Mouse (Mus musculus) forebrain, embryonic 16.5 days (tissue): ENCODE measurements around the gene Osbpl5. TPM values are rescaled to one million over a fixed set of nuclear protein-coding genes. Genes with fewer than 3 reads are reported as not detected.

Experiments used
- ATAC-seq: fragments of 200-750 bp; cut with Nextera tagmentation; 2 replicates; pipeline ENCODE4 v1.8.0; 2017; ENCODE audit warnings: mild to moderate bottlenecking, moderate library complexity
- H3K27ac ChIP-seq: fragments of 300-500 bp; sonication (generic); 2 replicates; pipeline ENCODE4 v1.5.1; 2014; ENCODE audit warnings: low read length, control low read depth
- H3K27me3 ChIP-seq: fragments of 300-500 bp; sonication (generic); replicated peaks from 2 replicates; pipeline ENCODE4 v1.6.1; 2014; ENCODE audit warnings: low read length; ENCODE audit not compliant: control insufficient read depth, insufficient read depth
- H3K36me3 ChIP-seq: fragments of 300-500 bp; sonication (generic); 2 replicates; pipeline ENCODE4 v1.6.1; 2014; ENCODE audit not compliant: control insufficient read depth, insufficient read depth
- H3K4me1 ChIP-seq: fragments of 300-500 bp; sonication (generic); replicated peaks from 2 replicates; pipeline ENCODE4 v1.6.1; 2014; ENCODE audit warnings: low read length; ENCODE audit not compliant: control insufficient read depth, insufficient read depth
- H3K4me2 ChIP-seq: fragments of 300-500 bp; sonication (generic); 2 replicates; pipeline ENCODE4 v1.6.1; 2014; ENCODE audit warnings: mild to moderate bottlenecking, low read length, control low read depth
- H3K4me3 ChIP-seq: fragments of 300-500 bp; sonication (generic); replicated peaks from 2 replicates; pipeline ENCODE4 v1.5.1; 2014; ENCODE audit warnings: mild to moderate bottlenecking, low read length, control low read depth
- H3K9ac ChIP-seq: fragments of 300-500 bp; sonication (generic); replicated peaks from 2 replicates; pipeline ENCODE4 v1.6.1; 2014; ENCODE audit warnings: low read depth, low read length, control low read depth
- H3K9me3 ChIP-seq: fragments of 300-500 bp; sonication (generic); 2 replicates; pipeline ENCODE4 v1.6.1; 2016; ENCODE audit warnings: low read length; ENCODE audit not compliant: control insufficient read depth
- WGBS: fragments of 180-500 bp; shearing (Covaris S2); extraction: QIAGEN DNeasy Blood & Tissue Kit; methylation state at CpG from one replicate; pipeline ENCODE4 v1.1.7; 2014; 5-methylcytosine and 5-hydroxymethylcytosine counted together
- polyA plus RNA-seq: library from polyadenylated mRNA; unstranded; fragments of >200 nt; fragmentation: Nextera tagmentation; extraction: Ambion mirVana; gene quantifications from 2 replicates; pipeline ENCODE4 v1.2.1, GENCODE M21; 2015

Osbpl5 gene
- polyA plus RNA-seq, 1 experiment from 2014 or later: 35.8 TPM

DNA sequence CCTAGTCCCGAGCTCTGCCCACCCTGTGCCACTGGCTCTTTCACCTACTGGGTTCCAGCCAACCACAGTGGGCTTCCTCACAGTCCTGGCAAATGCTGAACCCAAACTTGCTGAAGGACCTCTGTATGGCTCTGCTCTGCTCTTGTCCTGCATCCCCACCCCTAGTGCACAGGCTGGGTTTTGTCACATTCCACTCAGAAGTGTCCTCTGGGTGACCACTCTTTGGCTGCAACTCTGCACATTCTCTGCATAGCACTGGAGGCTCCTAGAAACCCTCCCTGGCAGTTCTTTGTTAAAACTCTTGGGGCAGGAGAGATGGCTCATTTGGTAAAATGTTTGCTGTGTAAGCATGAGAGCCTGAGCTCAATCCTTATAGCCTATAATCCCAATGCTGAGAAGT, 39.0 kb downstream of the Osbpl5 start:
- ATAC-seq: no peak
- Histone ChIP-seq H3K36me3 (peaks cover 8% of the 10 kb centered on the region; the same call in 1 of the 2 replicates), H3K27me3 (no peaks in the 10 kb centered on the region), H3K4me2 (no peak overlapping the region), H3K4me1 (peaks cover 10% of the 10 kb centered on the region; the same call in 1 of the 2 replicates), H3K9me3 (no peaks in the 10 kb centered on the region), H3K4me3 (no peak overlapping the region), H3K9ac (no peak overlapping the region), H3K27ac (no peak overlapping the region)
- 75% methylated on average over 1 of the region's 1 CpGs for WGBS

DNA sequence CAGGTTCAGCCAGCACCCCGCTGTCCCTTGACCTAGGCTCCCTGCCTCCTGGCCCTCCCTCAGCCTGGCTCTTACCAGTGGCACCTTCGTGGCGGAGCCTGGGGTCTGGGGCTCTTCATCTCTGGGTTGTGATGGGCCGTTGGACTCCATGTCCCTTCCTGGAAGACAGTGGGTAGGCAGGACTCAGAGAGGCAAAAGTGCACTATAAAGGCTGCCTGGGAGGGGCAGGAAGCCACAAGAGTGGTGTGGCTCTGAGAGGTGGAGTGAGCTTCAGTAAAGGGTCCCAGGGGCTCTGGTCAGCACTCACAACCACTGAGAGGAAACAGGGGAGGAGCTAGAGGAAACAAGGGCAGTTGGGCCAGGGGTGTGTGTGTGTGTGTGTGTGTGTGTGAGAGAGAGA, 43.4 kb downstream of the Osbpl5 start:
- H3K36me3 ChIP-seq: peaks cover 8% of the 10 kb centered on the region; the same call in 1 of the 2 replicates
- no peak overlapping the region for H3K4me2 ChIP-seq
- H3K4me1 ChIP-seq: peaks cover 3% of the 10 kb centered on the region; the same call in 1 of the 2 replicates
- WGBS: 86% methylated on average over 4 of the region's 4 CpGs
- H3K9ac ChIP-seq: no peak overlapping the region
- H3K4me3 ChIP-seq: no peak overlapping the region
- H3K9me3 ChIP-seq: no peaks in the 10 kb centered on the region
- H3K27me3 ChIP-seq: no peaks in the 10 kb centered on the region
- H3K27ac ChIP-seq: no peak overlapping the region
- ATAC-seq: no peak

DNA sequence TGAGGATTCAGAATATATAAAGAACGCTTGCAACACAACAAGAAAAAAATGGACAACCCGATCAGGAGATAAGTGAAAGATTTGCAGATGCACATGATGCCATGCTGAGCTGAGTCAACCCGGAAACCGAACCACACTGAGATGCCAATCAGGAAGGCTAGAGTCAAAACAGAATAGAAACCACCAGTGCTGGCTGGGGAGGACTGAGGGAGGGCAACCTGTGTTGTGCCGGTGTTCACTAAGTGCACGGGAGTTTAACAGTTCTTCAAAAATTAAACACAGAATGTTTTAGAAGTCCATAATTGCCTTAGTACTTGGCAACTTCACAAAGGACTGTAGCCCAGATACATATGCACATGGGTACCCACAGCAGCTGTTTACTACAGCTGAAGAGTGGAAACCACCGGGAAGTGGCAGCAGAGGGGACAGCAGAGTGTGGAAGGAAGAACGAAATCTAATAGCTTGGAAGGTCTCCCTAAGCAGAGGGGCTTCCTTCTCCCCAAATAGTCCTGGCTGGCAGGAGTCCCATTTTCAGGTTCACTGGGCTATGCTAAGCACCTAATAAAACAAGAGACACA, 43.9 kb downstream of the Osbpl5 start:
- Histone ChIP-seq H3K36me3 (peaks cover 8% of the 10 kb centered on the region; the same call in 1 of the 2 replicates), H3K9me3 (no peaks in the 10 kb centered on the region), H3K9ac (no peak overlapping the region), H3K4me2 (no peak overlapping the region), H3K4me1 (peaks cover 3% of the 10 kb centered on the region; the same call in 1 of the 2 replicates), H3K4me3 (no peak overlapping the region), H3K27ac (no peak overlapping the region), H3K27me3 (no peaks in the 10 kb centered on the region)
- no peak for ATAC-seq
- 68% methylated on average over 8 of the region's 8 CpGs for WGBS

DNA sequence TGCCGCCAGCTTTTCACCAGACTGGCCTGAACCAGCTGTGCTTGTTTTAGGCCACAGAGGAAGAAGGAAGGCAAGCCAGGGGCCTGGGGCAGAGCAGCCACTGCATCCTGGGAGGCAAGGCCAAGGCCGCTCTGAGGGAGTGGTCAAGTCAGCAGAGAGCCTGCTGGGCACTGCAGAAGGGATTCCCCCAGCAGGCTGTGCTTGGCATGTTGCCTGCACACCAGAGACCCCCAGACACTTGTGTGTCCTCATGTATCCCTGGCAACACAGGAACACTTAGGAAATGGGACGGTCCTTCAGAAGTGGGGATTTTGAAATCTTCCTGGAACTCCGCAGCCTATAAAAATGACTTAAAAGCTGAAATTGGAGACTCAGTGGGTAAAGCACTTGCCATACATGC, 44.8 kb downstream of the Osbpl5 start:
- ATAC-seq: no peak
- WGBS: 75% methylated on average over 4 of the region's 4 CpGs
- no peak overlapping the region for H3K9ac ChIP-seq
- no peak overlapping the region for H3K27ac ChIP-seq
- H3K36me3 ChIP-seq: peaks cover 8% of the 10 kb centered on the region; the same call in 1 of the 2 replicates
- H3K9me3 ChIP-seq: no peaks in the 10 kb centered on the region
- no peaks in the 10 kb centered on the region for H3K27me3 ChIP-seq
- peaks cover 3% of the 10 kb centered on the region; the same call in 1 of the 2 replicates for H3K4me1 ChIP-seq
- no peak overlapping the region for H3K4me3 ChIP-seq
- no peak overlapping the region for H3K4me2 ChIP-seq

DNA sequence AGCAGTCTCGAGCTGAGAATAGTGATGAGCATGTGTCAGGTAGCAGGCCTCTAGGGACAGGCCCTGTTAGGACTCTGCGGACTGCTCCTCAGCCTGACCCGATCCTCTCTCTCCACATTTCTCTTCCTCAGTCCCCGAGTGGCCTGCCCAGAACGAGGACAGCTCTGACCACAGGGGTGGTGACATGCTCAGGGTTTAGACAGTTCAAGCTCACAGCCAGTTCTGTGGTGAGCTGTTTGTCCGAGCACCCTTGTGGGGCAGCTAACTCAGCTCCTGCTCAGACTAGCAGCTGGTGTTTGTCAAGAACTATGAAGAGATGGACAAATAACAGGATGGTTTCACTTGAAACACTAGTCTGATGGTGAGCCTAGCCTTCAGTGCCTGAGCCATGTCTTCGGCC, 45.4 kb downstream of the Osbpl5 start:
- H3K36me3 ChIP-seq: peaks cover 8% of the 10 kb centered on the region; the same call in 1 of the 2 replicates
- 86% methylated on average over 7 of the region's 7 CpGs for WGBS

DNA sequence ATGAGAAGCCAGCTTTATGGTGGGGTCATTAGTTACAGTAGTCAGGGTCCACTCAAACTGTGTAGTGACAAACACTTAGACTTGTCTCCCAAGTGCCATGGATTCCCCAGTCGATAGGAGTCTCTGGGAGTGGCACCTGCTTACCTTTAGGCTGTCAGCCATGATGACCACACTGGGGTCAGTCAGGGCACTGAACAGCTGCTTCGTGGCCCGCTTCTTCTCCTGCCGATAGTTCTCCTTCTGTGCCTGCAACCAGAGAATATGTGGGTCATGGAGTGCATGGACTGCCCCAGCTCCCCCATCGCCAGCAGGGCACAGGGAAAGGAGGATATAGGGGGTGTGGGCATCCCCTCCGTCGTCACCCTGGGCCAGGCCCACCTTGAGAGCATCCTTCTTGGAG, 47.4 kb downstream of the Osbpl5 start:
- Histone ChIP-seq H3K27ac (no peak overlapping the region), H3K4me2 (no peak overlapping the region), H3K27me3 (no peaks in the 10 kb centered on the region), H3K9me3 (no peaks in the 10 kb centered on the region), H3K36me3 (peaks cover 3% of the 10 kb centered on the region; the same call in 1 of the 2 replicates), H3K4me3 (no peak overlapping the region), H3K9ac (no peak overlapping the region), H3K4me1 (peaks cover 3% of the 10 kb centered on the region; the same call in 1 of the 2 replicates)
- 93% methylated on average over 7 of the region's 7 CpGs for WGBS
- no peak for ATAC-seq

More for the DNA sequence above, 45.4 kb downstream of the Osbpl5 start:
- no peak overlapping the region for H3K27ac ChIP-seq
- no peak overlapping the region for H3K4me3 ChIP-seq
- no peak overlapping the region for H3K4me2 ChIP-seq
- no peaks in the 10 kb centered on the region for H3K9me3 ChIP-seq
- H3K9ac ChIP-seq: no peak overlapping the region
- H3K27me3 ChIP-seq: no peaks in the 10 kb centered on the region
- ATAC-seq: no peak
- H3K4me1 ChIP-seq: peaks cover 3% of the 10 kb centered on the region; the same call in 1 of the 2 replicates

DNA sequence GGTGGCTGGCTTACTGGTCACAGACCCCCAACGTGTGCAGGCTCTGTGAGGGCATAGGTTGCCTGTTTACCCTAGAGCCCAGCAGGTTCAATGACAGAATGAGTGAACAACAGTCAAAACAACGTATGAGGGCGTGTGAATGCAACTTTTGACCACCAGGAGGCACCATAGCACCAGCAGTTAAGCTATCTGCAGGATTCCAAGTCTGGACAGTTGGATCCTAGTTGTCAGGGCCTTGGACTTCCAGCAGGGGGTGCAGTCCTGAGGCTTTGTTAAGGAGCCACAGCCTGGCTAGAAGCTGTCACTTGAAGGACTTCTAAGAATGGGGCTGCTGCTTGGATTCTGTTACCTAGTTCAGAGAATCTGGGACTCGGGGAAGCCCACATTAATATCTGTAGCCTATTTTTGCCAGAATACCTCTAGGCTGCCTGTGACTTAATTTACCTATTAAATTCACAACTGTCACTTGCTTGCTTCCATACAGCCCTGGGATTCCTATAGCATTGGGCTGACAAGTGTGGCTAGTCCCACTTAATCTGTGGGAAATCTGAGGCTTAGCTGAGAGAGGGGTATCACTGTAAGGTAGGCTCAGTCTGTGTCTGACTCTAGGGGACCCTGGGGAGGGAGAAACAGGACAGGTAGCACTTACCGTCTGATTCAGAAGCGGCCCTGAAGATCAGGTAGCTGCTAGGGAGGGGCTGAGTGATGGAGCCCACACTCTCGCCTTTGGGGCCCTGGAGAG, 49.9 kb downstream of the Osbpl5 start:
- no peak overlapping the region for H3K4me2 ChIP-seq
- no peak overlapping the region for H3K4me3 ChIP-seq
- peaks cover 4% of the 10 kb centered on the region for H3K36me3 ChIP-seq
- no peaks in the 10 kb centered on the region for H3K4me1 ChIP-seq
- WGBS: 38% methylated on average over 7 of the region's 7 CpGs
- H3K27ac ChIP-seq: no peak overlapping the region
- no peak overlapping the region for H3K9ac ChIP-seq
- no peaks in the 10 kb centered on the region for H3K9me3 ChIP-seq
- peak; percentile 84 for ATAC-seq
- H3K27me3 ChIP-seq: no peaks in the 10 kb centered on the region

DNA sequence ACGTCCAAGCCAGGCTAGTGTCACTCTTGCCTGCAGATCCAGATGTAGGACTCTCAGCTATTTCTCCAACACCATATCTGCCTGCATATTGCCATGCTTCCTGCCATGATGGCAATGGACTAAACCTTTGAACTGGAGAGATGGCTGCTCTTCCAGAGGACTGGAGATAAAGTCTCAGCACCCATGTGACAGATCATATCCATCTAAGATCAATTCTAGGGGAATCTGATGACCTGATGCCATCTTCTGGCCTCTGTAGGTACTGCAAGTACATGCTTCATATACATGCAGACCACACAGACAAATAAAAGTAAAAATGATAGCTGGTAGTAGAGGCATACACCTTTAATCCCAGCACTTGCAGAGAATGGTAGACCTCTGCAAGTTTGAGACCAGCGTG, 60.6 kb downstream of the Osbpl5 start:
- WGBS: 65% methylated on average over 2 of the region's 2 CpGs
- no peak for ATAC-seq
- H3K27me3 ChIP-seq: no peaks in the 10 kb centered on the region
- no peak overlapping the region for H3K9ac ChIP-seq
- H3K9me3 ChIP-seq: no peaks in the 10 kb centered on the region
- peaks cover 8% of the 10 kb centered on the region for H3K36me3 ChIP-seq
- no peak overlapping the region for H3K4me2 ChIP-seq
- H3K4me3 ChIP-seq: no peak overlapping the region
- no peak overlapping the region for H3K27ac ChIP-seq
- H3K4me1 ChIP-seq: no peaks in the 10 kb centered on the region

DNA sequence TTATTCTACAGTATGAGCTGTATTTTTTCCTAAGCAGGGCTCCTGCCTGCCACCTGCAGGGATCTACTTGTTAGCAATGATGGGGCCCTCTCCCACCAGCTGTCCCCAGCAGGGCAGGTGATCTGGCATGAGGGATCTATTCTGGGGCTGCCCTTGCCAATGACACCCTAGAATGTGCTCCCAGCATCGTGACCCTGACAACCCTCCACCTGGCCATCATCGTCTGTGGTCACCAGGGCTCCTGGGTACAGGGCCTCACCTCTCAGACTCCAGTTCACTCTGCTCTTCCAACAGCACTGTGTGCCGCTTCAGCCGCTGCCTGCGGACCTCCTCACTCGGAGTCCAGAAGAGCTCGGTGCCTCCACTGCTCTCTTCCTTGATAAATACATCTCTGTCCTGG, 62.2 kb downstream of the Osbpl5 start:
- ATAC-seq: no peak
- WGBS: 93% methylated on average over 7 of the region's 7 CpGs

More for the DNA sequence above, 62.2 kb downstream of the Osbpl5 start:
- no peaks in the 10 kb centered on the region for H3K9me3 ChIP-seq
- H3K4me2 ChIP-seq: no peak overlapping the region
- H3K27ac ChIP-seq: no peak overlapping the region
- H3K4me1 ChIP-seq: no peaks in the 10 kb centered on the region
- H3K36me3 ChIP-seq: peaks cover 12% of the 10 kb centered on the region
- no peak overlapping the region for H3K4me3 ChIP-seq
- H3K27me3 ChIP-seq: no peaks in the 10 kb centered on the region
- no peak overlapping the region for H3K9ac ChIP-seq
